Mouse (Mus musculus): ENCODE data around the gene Btbd1. TPM values are rescaled to one million over a fixed set of nuclear protein-coding genes. Genes with fewer than 3 reads are reported as not detected.
A peak's percentile ranks its signal among the peaks of the same experiment; 100 is the strongest.

Gene Btbd1
- polyA plus RNA-seq, 1 experiment from 2014 or later = 52.7 TPM

GRCm38 (mm10) chr7:81747956-81748355 is 81.3 kb downstream of the Btbd1 start:
- Histone ChIP-seq H3K27me3 (replicated peaks; ENCODE audit: control insufficient read depth, insufficient read depth, low read length) (no peaks in the 10 kb centered on the region), H3K27ac (ENCODE audit: low read depth, low read length) (no peak overlapping the region), H3K9me3 (ENCODE audit: control insufficient read depth, low read length) (no peaks in the 10 kb centered on the region), H3K4me2 (no peak overlapping the region), H3K9ac (ENCODE audit: low read depth, low read length) (no peak overlapping the region), H3K4me1 (replicated peaks; ENCODE audit: control insufficient read depth, insufficient read depth, low read length) (no peaks in the 10 kb centered on the region), H3K36me3 (ENCODE audit: control insufficient read depth, insufficient read depth, low read length) (no peaks in the 10 kb centered on the region), H3K4me3 (ENCODE audit: low read depth, low read length) (no peak overlapping the region)
- ATAC-seq (replicated peaks; ENCODE audit: low FRiP score) (no peak), DNase-seq (ENCODE audit: low spot score) (no peak)
- WGBS = 78% methylated on average over 3 of the region's 3 CpGs

GRCm38 (mm10) chr7:81744145-81744544 is 85.1 kb downstream of the Btbd1 start:
- H3K36me3 ChIP-seq (ENCODE audit: control insufficient read depth, insufficient read depth, low read length) = no peaks in the 10 kb centered on the region
- DNase-seq (ENCODE audit: low spot score) (no peak), ATAC-seq (replicated peaks; ENCODE audit: low FRiP score) (0 out of 2 replicates have a peak, but pooled peaks have one; percentile 67)
- no peak overlapping the region for H3K9ac ChIP-seq (ENCODE audit: low read depth, low read length)
- H3K9me3 ChIP-seq (ENCODE audit: control insufficient read depth, low read length) = no peaks in the 10 kb centered on the region
- 77% methylated on average over 4 of the region's 4 CpGs for WGBS
- no peak overlapping the region for H3K27ac ChIP-seq (ENCODE audit: low read depth, low read length)
- no peaks in the 10 kb centered on the region for H3K27me3 ChIP-seq (replicated peaks; ENCODE audit: control insufficient read depth, insufficient read depth, low read length)
- no peak overlapping the region for H3K4me2 ChIP-seq
- no peaks in the 10 kb centered on the region for H3K4me1 ChIP-seq (replicated peaks; ENCODE audit: control insufficient read depth, insufficient read depth, low read length)
- H3K4me3 ChIP-seq (ENCODE audit: low read depth, low read length) = no peak overlapping the region

Other genes starting within 250 kb of the Btbd1 start
- gene Homer2, start 121.9 kb downstream of the Btbd1 start, polyA plus RNA-seq (2014; fragmentation: Nextera tagmentation; extraction: Ambion mirVana) = 16.0 and 17.7 TPM in 2 replicates
- 98.0 and 103 TPM in 2 replicates for gene Ramac, start 66.5 kb downstream of the Btbd1 start, polyA plus RNA-seq (2014; fragmentation: Nextera tagmentation; extraction: Ambion mirVana)
- gene 3110040N11Rik, start 40.0 kb downstream of the Btbd1 start, polyA plus RNA-seq (2014; fragmentation: Nextera tagmentation; extraction: Ambion mirVana) = 45.8 and 58.9 TPM in 2 replicates
- gene Gm10160, start 26.4 kb upstream of the Btbd1 start, polyA plus RNA-seq (2014; fragmentation: Nextera tagmentation; extraction: Ambion mirVana) = not detected in 2 replicates
- 12.1 and 12.5 TPM in 2 replicates for gene Tm6sf1, start 29.6 kb upstream of the Btbd1 start, polyA plus RNA-seq (2014; fragmentation: Nextera tagmentation; extraction: Ambion mirVana)
- 5.0 and 5.9 TPM in 2 replicates for gene Hdgfl3, start 105.0 kb upstream of the Btbd1 start, polyA plus RNA-seq (2014; fragmentation: Nextera tagmentation; extraction: Ambion mirVana)
- gene Bnc1, start 162.9 kb upstream of the Btbd1 start, polyA plus RNA-seq (2014; fragmentation: Nextera tagmentation; extraction: Ambion mirVana) = 5.1 and 7.0 TPM in 2 replicates